Mouse (Mus musculus) monocyte, adult 5-6 weeks (primary cell): Measurements from ENCODE around the gene Timd2. TPM values are rescaled to one million over a fixed set of nuclear protein-coding genes. Genes with fewer than 3 reads are reported as not detected.
"Not testable (repeated sequence)": the region's sequence is repeated elsewhere in the genome, so short reads cannot be mapped to it uniquely, and the experiment has no call there.

Experiments
- ATAC-seq: fragments of 153-309, 156-312 bp; replicated peaks from 2 replicates; pipeline ENCODE4 v1.8.0; 2017; ENCODE audit warnings: mild to moderate bottlenecking; ENCODE audit not compliant: low TSS enrichment, insufficient number of reproducible peaks, severe bottlenecking, poor library complexity, low FRiP score
- total RNA-seq: library from RNA; stranded (forward); fragments of 200-1000, 200-491, 200-594 nt; gene quantifications from 3 replicates; pipeline ENCODE4 v1.2.3, GENCODE M21; 2017

Timd2 gene
- total RNA-seq: 0.38 to 0.97 TPM in 2 of 3 replicates, not detected in the other

DNA sequence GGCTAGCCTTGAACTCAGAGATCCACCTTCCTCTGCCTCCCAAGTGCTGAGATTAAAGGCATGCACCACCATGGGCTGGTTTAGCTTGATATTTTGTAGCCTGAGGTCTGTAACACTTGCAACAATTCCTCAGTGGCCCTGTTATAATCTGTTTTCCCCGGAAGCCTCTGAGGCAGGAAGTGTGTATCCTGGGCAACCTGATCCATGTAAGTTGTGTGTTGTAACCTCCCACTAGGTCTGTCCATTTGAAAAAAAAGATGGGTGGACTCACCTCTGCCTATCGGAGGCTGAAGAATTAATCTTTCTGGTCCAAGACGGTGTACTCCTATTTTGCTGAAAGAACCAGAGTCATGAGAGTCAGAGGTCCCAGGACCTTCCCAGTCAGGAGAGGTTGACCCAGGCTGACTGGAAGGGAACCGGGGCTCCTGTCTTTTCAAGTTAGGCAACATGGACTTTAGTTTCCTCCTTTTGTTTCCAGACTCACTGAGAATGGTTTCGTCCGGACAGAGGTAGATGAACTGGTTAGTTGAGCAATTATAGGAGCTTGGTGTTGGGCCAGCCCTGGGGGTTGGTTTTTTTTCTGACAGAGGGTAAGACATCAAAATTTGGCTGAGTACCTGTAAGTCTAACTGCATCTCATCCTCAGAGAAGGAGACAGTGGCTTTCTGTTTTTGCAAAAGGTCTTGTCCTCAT, at the start of gene Timd2:
TSS of gene Timd2 (minus strand) at position 398 of the 693 bp plus-strand sequence.
- no peak for ATAC-seq

DNA sequence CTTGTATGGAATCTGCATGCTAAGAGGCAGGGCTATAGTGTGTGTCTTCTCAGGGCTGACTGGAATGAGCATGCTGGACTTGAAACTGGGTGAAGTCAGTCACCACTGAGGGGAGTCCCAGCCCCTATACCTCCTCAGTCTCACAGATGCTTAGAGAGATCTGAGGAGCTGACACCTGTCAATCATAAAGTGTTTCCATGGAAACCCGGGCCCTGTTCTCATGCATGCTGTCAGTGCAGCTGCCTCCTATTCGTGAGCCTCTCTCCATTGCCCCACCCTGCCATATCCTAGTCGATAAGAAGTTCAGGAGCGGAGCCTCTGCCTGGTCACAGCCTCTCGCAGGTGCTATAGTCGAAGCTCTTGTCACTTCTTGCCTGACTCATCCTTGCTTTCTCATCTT, 48.9 kb upstream of the Timd2 start:
- not testable (repeated sequence) for ATAC-seq

GRCm38 (mm10) chr11:46754669-46755068, 47.8 kb upstream of the Timd2 start:
- ATAC-seq: no peak

GRCm38 (mm10) chr11:46753662-46754061, 46.8 kb upstream of the Timd2 start:
- ATAC-seq: no peak

DNA sequence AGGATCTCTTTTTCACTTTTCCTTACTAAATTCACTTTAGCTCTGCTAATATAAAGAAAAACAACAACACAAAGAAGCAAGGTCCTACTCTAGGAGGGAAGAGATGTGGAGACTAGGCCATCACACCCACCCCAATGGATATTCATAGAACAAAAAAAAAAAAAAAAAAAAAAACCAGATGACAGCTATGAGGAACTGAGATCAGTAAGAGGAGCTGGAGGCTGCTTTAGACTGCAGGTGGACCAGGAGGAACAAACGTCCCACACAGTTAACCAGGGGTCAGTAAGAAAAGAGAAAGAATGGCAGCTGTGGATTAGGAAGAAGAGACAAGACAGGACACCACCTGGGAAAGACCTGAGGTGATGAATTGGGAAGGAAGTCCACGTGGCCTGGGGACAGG, 41.1 kb upstream of the Timd2 start:
- no peak for ATAC-seq

DNA sequence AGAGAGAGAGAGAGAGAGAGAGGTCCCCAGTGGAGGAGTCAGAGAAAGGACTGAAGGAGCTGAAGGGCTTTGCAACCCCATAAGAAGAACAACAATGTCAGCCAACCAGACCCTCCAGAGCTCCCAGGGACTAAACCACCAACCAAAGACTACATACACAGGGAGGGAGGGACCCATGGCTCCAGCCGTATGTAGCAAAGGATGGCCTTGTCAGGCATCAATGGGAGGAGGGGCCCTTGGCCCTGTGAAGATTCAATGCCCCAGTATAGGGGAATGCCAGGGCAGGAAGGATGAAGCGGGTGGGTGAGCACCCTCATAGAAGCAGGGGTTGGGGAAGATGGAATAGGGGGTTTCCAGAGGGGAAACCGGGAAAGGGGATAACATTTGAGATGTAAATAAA, 34.9 kb upstream of the Timd2 start:
- ATAC-seq: no peak

GRCm38 (mm10) chr11:46740886-46741285, 34.0 kb upstream of the Timd2 start:
- no peak for ATAC-seq

GRCm38 (mm10) chr11:46739501-46739900, 32.6 kb upstream of the Timd2 start:
- ATAC-seq: no peak

DNA sequence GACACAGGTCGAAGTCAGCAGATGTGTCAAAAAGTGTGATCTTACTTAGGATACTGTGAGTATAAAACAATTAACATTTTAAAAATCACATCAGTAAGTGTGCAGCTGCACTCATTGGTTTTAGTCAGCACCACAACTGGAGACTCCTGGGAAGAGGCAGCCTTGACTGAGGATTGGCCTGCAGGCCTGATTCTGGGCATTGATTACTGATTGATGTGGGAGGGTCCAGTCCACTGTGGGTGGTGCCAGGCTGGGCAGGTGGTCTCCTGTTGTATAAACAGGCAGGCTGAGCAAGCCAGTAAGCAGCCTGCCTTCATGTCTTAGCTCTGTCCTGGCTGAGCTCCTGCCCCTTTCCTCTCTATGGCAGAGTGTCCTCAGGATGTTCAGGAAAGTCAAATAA, 28.2 kb upstream of the Timd2 start, which contains the start of gene Havcr1:
TSS of gene Havcr1 (plus strand) at position 5 of the 400 bp plus-strand sequence.
- not testable (repeated sequence) for ATAC-seq

GRCm38 (mm10) chr11:46734617-46735016, 27.8 kb upstream of the Timd2 start:
- no peak for ATAC-seq

DNA sequence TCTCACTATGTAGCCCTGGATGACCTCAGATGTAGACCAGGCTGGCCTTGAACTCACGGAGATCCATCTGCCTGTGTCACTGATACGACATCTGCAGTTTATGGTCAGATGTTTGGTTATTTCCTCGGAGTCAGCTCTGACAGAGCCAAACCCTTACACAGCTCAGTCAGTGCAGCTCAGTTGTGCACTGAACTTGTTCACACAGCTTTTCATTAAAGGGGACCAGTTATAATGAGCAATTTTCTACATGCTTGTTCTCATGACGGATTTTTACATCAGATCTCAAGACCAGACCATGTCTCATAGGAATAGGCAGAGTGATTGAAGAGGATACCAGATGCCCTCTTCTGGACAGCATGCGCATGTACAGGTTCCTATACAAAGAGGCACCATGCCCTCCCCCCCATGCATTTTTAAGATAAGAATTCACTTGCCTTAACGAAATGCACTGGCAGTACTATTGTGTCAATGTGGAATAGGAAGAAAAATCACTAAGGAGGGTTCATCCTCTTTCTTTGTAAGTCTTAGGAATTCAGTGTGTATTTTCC, 26.5 kb upstream of the Timd2 start:
- ATAC-seq: no peak

DNA sequence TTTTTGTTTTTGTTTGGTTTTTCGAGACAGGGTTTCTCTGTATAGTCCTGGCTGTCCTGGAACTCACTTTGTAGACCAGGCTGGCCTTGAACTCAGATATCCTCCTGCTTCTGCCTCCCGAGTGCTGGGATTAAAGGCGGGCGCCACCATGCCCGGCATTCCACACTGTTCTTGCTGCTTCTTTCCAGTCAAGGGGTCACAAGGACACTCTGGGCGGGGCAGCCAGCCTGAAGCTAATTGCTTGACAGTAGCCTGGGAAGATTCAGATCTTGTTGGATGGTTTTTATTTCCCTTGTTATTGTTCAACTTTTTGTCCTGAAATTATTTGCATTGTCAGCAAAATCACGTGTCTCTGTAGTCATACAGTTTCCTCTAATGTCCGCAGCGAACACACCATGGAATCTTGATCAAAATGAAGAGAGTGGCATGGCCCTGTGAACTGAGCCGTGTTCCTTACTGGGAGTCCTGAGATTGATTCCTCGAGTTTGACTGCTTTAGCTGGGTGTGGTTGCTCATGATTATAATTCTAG, 24.7 kb upstream of the Timd2 start:
- ATAC-seq: no peak

GRCm38 (mm10) chr11:46698830-46699229, 8.0 kb downstream of the Timd2 start:
- no peak for ATAC-seq

GRCm38 (mm10) chr11:46698278-46698655, 8.6 kb downstream of the Timd2 start:
- no peak for ATAC-seq

GRCm38 (mm10) chr11:46697433-46698277, 9.2 kb downstream of the Timd2 start:
- no peak for ATAC-seq

DNA sequence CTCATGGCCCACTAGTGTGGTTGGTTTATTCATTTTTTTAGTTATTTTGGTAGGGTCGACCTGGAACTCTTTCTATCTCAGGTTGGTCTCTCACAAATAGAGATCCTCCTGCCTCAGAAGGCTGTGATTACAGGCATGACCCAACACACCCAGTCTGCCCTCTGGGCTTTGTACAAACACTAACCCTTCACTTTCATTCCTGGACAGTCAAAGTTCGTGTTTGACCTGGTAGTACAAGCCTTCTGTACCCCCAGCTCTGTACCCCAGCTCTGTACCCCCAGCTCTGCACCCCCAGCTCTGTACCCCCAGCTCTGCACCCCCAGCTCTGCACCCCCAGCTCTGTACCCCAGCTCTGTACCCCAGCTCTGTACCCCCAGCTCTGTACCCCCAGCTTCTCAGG, 11.0 kb downstream of the Timd2 start:
- not testable (repeated sequence) for ATAC-seq

DNA sequence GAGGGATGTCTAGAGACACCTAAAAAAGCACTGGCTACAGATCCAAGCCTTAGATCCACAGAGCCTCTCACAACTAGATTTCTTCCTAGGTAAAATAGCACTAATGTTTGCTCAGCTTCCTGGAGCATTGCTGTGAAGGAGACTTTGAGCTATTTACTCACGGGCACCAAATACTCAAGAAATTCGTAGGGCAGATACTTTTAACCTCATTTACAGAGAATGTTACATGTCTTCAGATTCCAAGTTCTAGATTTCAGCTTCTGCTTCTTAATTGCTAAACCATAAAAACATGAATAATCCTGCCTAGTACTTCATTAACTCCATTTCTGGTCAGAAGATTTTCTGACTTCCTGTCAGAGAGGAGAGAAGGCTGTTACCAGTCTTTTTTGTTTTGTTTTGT, 16.7 kb downstream of the Timd2 start:
- no peak for ATAC-seq

DNA sequence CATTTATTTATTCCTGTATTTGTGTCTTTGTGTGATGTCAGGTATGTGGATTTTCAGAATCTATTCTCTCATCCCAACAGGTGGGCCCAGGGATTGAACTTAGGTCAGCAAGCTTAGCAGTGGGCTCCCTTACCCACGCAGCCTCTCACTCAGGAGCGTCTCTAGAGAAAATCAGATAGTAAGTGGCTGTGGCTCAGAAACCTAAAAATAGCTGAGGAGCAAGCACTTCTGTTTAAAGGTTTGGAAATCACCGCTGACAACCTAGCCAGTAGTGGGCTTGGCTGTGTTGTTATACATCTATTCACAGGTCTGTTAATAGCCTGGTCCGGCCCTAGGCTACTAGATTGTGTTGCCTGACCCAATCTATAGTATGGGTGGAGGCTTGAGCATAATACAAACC, 23.1 kb downstream of the Timd2 start:
- no peak for ATAC-seq

DNA sequence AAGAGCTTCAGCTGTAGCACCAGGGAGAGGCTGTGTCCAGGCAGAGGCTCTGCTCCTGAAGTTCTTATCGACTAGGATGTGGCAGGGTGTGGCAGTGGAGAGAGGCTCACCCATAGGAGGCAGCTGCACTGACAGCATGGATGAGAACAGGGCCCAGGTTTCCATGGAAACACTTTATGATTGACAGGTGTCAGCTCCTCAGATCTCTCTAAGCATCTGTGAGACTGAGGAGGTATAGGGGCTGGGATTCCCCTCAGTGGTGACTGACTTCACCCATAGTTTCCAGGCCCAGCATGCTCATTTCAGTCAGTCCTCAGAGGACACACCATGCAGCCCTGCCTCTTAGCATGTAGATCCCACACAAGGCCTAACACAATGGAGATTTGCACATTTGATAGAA, 24.0 kb downstream of the Timd2 start:
- ATAC-seq: no peak
